ENCODE assay signal across 10 mouse cellular contexts in the genomic region with DNA sequence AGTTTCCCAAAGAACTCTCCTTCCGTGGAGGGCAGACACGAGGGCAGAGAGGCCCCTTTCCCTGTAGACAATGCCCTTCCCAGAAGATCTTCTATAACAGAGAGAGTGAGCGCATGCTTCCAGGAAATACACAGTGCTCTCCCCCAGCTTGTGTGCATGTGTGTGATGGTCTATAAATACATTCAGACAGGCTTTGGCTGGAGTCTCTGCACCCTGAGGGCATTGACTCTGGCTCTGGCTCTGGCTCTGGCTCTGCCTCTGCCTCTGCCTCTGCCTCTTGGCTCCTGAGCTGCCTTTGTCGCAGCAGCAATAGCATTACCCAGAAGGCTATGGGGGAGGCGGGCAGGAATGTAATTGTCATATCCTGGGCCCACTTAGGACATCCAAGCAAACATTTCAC. TPM values are rescaled to one million over a fixed set of nuclear protein-coding genes. Genes with fewer than 3 reads are reported as not detected.
DNase-seq lines count a peak whose midpoint lies in the region; ATAC-seq and TF ChIP-seq lines count a peak whose summit lies in the region.
"Had no signal": no experiment of that assay in that cellular context is flagged by ENCODE, and none has a peak within 500 bp of the region (broad histone marks: within the 10 kb centered on the region; RNA-seq: fewer than 3 reads in every experiment).

No protein-coding gene starts in this region.

- no peaks in the 10 kb centered on the region for H3K27me3 ChIP-seq in intestine, embryonic 15.5 days (replicated peaks)
- H3K27me3 ChIP-seq in intestine, postnatal 0 days (replicated peaks; ENCODE audit: control insufficient read depth, insufficient read depth, low read length), result no peaks in the 10 kb centered on the region
- H3K27me3 ChIP-seq: hindbrain, embryonic 15.5 days had no signal

- H3K4me3 ChIP-seq in intestine, embryonic 15.5 days (replicated peaks), result no peak overlapping the region
- H3K4me3 ChIP-seq in intestine, postnatal 0 days (ENCODE audit: low read depth, low read length), result no peak overlapping the region
- H3K4me3 ChIP-seq: erythroblast, embryonic 14.5 days; hindbrain, embryonic 15.5 days had no signal

- no peak for ATAC-seq in intestine, embryonic 15.5 days
- no peak for ATAC-seq in intestine, postnatal 0 days
- no peak for ATAC-seq in inflammation-experienced regulatory T-cells, adult 6 months

- intact Hi-C loops in heart, postnatal 10 days (cut with DNase I), result no loop called here

- H3K4me2 ChIP-seq in intestine, embryonic 15.5 days (replicated peaks), result no peak overlapping the region
- H3K4me2 ChIP-seq in intestine, postnatal 0 days (replicated peaks; ENCODE audit: low read depth), result no peak overlapping the region
- H3K4me2 ChIP-seq: hindbrain, embryonic 15.5 days had no signal

- DNase-seq in urinary bladder, adult 2 months (ENCODE audit: low spot score), result peak; percentile 16
- DNase-seq in urinary bladder, postnatal 36 days (ENCODE audit: low spot score in 2 of 2), result no peak
- peak; percentile 72 to 81 for DNase-seq in heart, postnatal 10 days
- DNase-seq in layer of hippocampus, adult 8-10 months (ENCODE audit: low spot score in 2 of 2), result no peak

- 0 out of 2 replicates have a peak overlapping the region, but pooled peaks have one; percentile 9 for H3K27ac ChIP-seq in intestine, embryonic 15.5 days
- no peak overlapping the region for H3K27ac ChIP-seq in intestine, postnatal 0 days (ENCODE audit: low read depth, low read length)
- H3K27ac ChIP-seq: hindbrain, embryonic 15.5 days had no signal

- no peak overlapping the region for H3K9ac ChIP-seq in intestine, embryonic 15.5 days
- H3K9ac ChIP-seq in intestine, postnatal 0 days (ENCODE audit: low read depth, low read length), result no peak overlapping the region
- H3K9ac ChIP-seq: hindbrain, embryonic 15.5 days had no signal

- H3K4me1 ChIP-seq in intestine, embryonic 15.5 days (replicated peaks), result peaks cover 9% of the 10 kb centered on the region
- peaks cover 10% of the 10 kb centered on the region; the same call in 1 of the 2 replicates for H3K4me1 ChIP-seq in intestine, postnatal 0 days (replicated peaks; ENCODE audit: control insufficient read depth, insufficient read depth, low read length)

- no peaks in the 10 kb centered on the region for H3K36me3 ChIP-seq in intestine, embryonic 15.5 days
- no peaks in the 10 kb centered on the region for H3K36me3 ChIP-seq in intestine, postnatal 0 days (ENCODE audit: control insufficient read depth, insufficient read depth)
- H3K36me3 ChIP-seq: hindbrain, embryonic 15.5 days had no signal

- H3K9me3 ChIP-seq in intestine, embryonic 15.5 days, result no peaks in the 10 kb centered on the region
- no peaks in the 10 kb centered on the region for H3K9me3 ChIP-seq in intestine, postnatal 0 days (ENCODE audit: control insufficient read depth)
- H3K9me3 ChIP-seq: hindbrain, embryonic 15.5 days had no signal

- TF ChIP-seq CTCF in intestine, postnatal 0 days (IDR thresholded peaks at IDR 0.05; ENCODE audit: low read depth), result no peak

- 68% methylated on average over 5 of the region's 5 CpGs for WGBS in intestine, embryonic 15.5 days
- 53% methylated on average over 5 of the region's 5 CpGs for WGBS in intestine, postnatal 0 days

RNA-seq across cellular contexts. Expression of gene Chit1, which starts 7.2 kb away (rescaled TPM):
- polyA plus RNA-seq in intestine, embryonic 15.5 days (2015; fragmentation: Nextera tagmentation; extraction: Ambion mirVana), result not detected in 2 replicates
- polyA plus RNA-seq in intestine, postnatal 0 days (2015; fragmentation: Nextera tagmentation; extraction: Ambion mirVana), result 0.25 TPM in 1 of 2 replicates, not detected in the other
- polyA plus RNA-seq in urinary bladder, adult 2 months (2012; rRNA removed), result 0.04 TPM in 1 of 2 replicates, not detected in the other
- total RNA-seq in heart, postnatal 10 days (2021), result not detected
- polyA plus RNA-seq in inflammation-experienced regulatory T-cells, adult 6 months (2017; shearing (Covaris generic)), result not detected
- under 1 TPM in 1 of 4 experiments, not detected in 3; 0.32 TPM for total RNA-seq in layer of hippocampus, adult 8-10 months (2022)
- total RNA-seq: left cerebral cortex, postnatal 25 days had no signal
- polyA plus RNA-seq: erythroblast, embryonic 14.5 days had no signal

RNA-seq across cellular contexts. Expression of gene Btg2, which starts 24.9 kb away (rescaled TPM):
- 41.0 and 41.3 TPM in 2 replicates for polyA plus RNA-seq in intestine, embryonic 15.5 days (2015; fragmentation: Nextera tagmentation; extraction: Ambion mirVana)
- polyA plus RNA-seq in intestine, postnatal 0 days (2015; fragmentation: Nextera tagmentation; extraction: Ambion mirVana), result 30.0 and 32.6 TPM in 2 replicates
- 48.4 and 67.8 TPM in 2 replicates for polyA plus RNA-seq in urinary bladder, adult 2 months (2012; rRNA removed)
- total RNA-seq in heart, postnatal 10 days (2021), result 10 to 100 TPM; 30.3 to 32.9 TPM
- 100 to 1,000 TPM; 168 to 251 (median 221) TPM for polyA plus RNA-seq in inflammation-experienced regulatory T-cells, adult 6 months (2017; shearing (Covaris generic))
- total RNA-seq in layer of hippocampus, adult 8-10 months (2022), result 10 to 100 TPM; 14.4 to 18.4 (median 17.3) TPM

Comparison
In these comparisons a context has a peak if more than half of its experiments do, and no peak if none do; other contexts are left out.
1. DNase-seq: peak in urinary bladder, adult 2 months (single experiment) and heart, postnatal 10 days (2 of 2); none in urinary bladder, postnatal 36 days (0 of 2) and layer of hippocampus, adult 8-10 months (0 of 2).